Mouse (Mus musculus): Measurements from ENCODE around the gene Sipa1l3. TPM values are rescaled to one million over a fixed set of nuclear protein-coding genes. Genes with fewer than 3 reads are reported as not detected.

Sipa1l3 gene
- polyA plus RNA-seq, 1 experiment from 2014 or later = 22.0 TPM

DNA sequence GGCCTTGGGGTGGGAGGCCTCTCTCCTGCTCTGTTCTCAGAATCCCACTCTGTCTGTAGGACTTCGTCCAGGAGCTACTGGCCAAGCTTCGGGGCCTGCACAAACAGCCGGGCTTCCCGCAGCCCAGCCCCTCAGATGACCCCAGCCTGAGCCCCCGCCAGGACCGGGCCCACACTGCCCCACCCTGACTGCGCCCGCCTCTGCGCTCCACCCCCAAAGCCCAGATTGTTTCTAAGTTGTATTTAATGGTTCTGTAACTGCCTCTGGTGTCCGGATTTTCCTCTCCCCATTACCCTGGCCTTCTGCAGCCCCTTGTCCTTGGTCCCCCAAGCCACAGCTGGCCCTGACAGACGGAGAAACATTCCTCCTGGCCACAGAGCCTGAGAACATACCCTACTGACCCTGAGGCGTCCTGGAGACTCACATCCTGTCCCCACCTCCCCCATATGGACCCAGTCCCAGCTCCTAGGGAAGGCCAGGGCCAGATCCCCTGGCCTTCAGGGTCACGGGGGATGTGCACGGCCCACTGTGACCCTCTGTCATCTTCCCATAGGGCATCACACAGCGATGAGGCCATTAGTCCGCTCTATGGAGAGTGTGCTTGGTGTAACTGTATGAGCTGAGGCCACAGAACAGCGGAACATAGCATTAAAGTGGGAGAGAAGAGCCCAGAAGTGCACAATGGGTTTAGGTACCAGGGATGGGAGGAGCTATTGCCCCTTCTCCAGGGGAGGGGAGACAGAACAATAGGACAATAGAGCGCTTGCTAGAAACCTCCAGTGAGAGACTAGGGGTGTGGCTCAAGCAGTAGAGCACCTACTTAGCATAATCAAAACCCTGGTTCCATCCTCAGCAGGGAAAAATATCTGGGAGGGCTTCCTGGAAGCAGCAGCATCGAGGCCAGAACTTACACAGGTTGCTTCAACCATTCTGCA, 225.0 kb downstream of the Sipa1l3 start:
- Histone ChIP-seq H3K9ac (replicated peaks; ENCODE audit: low read depth, low read length) (no peak overlapping the region), H3K4me1 (ENCODE audit: control insufficient read depth, insufficient read depth, low read length) (peaks cover 36% of the 10 kb centered on the region), H3K4me2 (replicated peaks; ENCODE audit: low read depth, low read length) (0 out of 2 replicates have a peak overlapping the region, but pooled peaks have one; percentile 12)

DNA sequence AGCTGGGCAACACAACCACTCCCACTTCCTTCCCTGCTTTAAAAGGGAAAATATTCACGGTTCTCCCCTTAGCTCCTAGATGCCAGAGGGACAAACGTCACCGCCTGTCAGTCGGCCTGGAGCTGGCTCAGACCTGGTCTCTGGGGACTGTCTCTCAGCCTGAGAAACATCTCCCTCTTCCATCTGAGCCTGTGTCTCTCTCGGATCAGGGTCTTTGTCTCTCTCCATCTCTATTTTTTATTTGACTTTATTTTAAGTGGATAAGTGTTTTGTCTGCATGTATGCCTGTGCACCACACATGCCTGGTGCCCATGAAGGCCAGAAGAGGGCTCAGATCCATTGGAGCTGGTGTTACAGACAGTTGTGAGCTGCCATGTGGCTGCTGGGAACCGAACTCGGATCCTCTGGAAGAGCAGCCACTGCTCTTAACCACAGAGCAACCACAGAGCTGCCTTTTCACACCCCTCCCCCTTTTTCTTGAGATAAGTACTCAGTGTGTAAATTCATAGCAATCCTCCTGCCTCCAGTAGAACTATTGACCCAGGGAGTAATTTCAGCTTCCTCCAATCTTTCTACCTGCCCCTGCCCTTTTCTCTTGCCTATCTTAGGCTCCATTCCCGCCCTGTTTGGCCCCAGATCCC, 225.9 kb downstream of the Sipa1l3 start:
- no peaks in the 10 kb centered on the region for H3K9me3 ChIP-seq (ENCODE audit: control insufficient read depth, low read depth, low read length)
- no peak overlapping the region for H3K9ac ChIP-seq (replicated peaks; ENCODE audit: low read depth, low read length)
- no peak for ATAC-seq (ENCODE audit: insufficient number of reproducible peaks, insufficient read depth, low FRiP score, low read depth)
- H3K27me3 ChIP-seq (ENCODE audit: control insufficient read depth, insufficient read depth, low read length) = no peaks in the 10 kb centered on the region
- no peaks in the 10 kb centered on the region for H3K36me3 ChIP-seq (ENCODE audit: control insufficient read depth, insufficient read depth, low read length)
- peak overlapping the region; percentile 82 for H3K27ac ChIP-seq (ENCODE audit: low read length)
- H3K4me2 ChIP-seq (replicated peaks; ENCODE audit: low read depth, low read length) = peak overlapping the region; percentile 22; the same call in 1 of the 2 replicates
- 18% methylated on average over 8 of the region's 8 CpGs for WGBS
- H3K4me1 ChIP-seq (ENCODE audit: control insufficient read depth, insufficient read depth, low read length) = peaks cover 36% of the 10 kb centered on the region
- no peak overlapping the region for H3K4me3 ChIP-seq (ENCODE audit: low read depth, low read length)

More for the DNA sequence above, 225.0 kb downstream of the Sipa1l3 start:
- Histone ChIP-seq H3K27ac (ENCODE audit: low read length) (peak overlapping the region; percentile 82), H3K27me3 (ENCODE audit: control insufficient read depth, insufficient read depth, low read length) (no peaks in the 10 kb centered on the region), H3K9me3 (ENCODE audit: control insufficient read depth, low read depth, low read length) (no peaks in the 10 kb centered on the region), H3K4me3 (ENCODE audit: low read depth, low read length) (no peak overlapping the region), H3K36me3 (ENCODE audit: control insufficient read depth, insufficient read depth, low read length) (no peaks in the 10 kb centered on the region)
- 29% methylated on average over 19 of the region's 19 CpGs for WGBS
- no peak for ATAC-seq (ENCODE audit: insufficient number of reproducible peaks, insufficient read depth, low FRiP score, low read depth)

DNA sequence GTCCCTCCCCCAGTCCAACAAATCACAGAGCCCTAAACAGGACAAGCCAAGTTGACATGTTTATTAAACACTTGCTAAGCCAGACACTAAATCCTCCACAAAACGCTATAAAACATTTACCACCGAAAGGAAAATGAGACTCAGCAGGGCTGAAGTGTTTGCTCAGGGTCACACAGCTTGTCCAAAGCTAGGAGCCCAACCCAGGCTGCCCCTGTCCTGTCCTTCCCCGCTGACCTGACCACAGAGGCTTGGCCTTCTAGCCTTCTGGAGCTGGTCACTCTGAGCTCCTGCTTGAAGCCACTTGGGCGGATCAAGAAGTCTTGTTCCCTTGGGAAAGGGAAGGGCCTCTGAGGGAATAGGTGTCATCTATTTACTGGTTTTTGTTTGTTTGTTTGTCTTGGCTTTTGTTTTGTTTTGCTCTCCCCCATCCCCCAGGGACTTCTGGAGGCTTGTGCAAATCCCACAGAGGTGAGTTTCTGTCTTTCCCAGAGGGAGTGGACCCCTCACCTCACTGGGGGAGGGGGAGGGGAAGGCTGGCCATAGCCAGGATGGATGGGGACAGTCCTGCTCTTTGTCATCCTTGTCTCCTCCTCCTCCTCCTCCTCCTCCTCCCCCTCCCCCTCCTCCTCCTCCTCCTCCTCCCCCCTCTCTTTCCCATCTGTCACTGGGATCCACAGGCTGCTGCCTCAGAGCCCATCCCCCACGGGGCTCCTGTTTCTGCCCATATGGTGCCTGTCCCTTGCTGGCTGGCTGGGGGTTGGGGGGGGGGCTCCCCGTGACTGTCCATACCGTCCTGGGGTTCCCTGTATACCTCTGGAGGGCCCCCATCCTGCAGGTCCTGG, 226.6 kb downstream of the Sipa1l3 start:
- peak overlapping the region; percentile 82 for H3K4me2 ChIP-seq (replicated peaks; ENCODE audit: low read depth, low read length)
- no peak overlapping the region for H3K9ac ChIP-seq (replicated peaks; ENCODE audit: low read depth, low read length)
- 14% methylated on average over 7 of the region's 7 CpGs for WGBS
- peak overlapping the region; percentile 17 for H3K4me3 ChIP-seq (ENCODE audit: low read depth, low read length)
- no peaks in the 10 kb centered on the region for H3K36me3 ChIP-seq (ENCODE audit: control insufficient read depth, insufficient read depth, low read length)
- no peaks in the 10 kb centered on the region for H3K9me3 ChIP-seq (ENCODE audit: control insufficient read depth, low read depth, low read length)
- no peaks in the 10 kb centered on the region for H3K27me3 ChIP-seq (ENCODE audit: control insufficient read depth, insufficient read depth, low read length)
- H3K4me1 ChIP-seq (ENCODE audit: control insufficient read depth, insufficient read depth, low read length) = peaks cover 36% of the 10 kb centered on the region
- ATAC-seq (ENCODE audit: insufficient number of reproducible peaks, insufficient read depth, low FRiP score, low read depth) = peak; percentile 23; the same call in 1 of the 2 replicates
- H3K27ac ChIP-seq (ENCODE audit: low read length) = peak overlapping the region; percentile 90

DNA sequence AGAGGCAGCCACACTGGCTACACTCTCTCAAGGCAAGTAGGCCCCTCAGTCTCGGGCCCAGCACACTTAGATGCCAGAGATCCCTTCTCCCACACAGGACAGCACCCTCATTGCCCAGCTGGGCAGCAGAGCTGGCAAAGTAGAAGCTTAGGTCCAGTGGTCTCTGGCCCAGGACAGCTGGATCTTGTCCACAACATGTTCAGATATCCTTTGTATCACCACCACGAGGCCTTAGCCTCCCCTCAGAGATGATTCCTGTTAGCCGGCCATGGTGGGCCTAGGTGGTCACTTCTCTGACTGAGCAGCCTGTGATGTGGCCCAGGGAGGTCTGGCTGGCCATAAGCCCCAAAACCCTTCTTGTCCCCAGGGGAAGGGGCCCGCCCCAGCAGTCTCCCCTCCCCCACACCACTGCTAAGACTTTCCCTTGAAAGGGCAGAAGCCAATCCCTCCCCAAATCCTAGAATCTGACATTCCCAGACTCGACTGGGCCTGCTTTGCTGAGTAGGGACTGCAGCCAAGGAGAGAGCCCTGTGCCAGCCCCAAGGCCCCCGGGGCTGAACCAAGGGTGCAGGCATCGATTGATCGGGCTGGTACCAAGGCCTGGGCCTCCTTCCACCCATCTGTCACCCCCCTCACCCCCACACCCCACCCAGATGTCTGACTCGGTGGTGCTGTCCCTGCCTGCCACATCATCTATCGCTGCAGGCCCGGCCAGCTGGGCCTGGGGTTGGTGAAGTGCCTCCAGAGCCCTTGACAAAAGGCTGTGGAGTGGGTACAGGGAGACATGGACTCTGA, 227.6 kb downstream of the Sipa1l3 start:
- peak overlapping the region; percentile 90 for H3K27ac ChIP-seq (ENCODE audit: low read length)
- H3K4me3 ChIP-seq (ENCODE audit: low read depth, low read length) = peak overlapping the region; percentile 56
- H3K4me1 ChIP-seq (ENCODE audit: control insufficient read depth, insufficient read depth, low read length) = peaks cover 36% of the 10 kb centered on the region
- no peak for ATAC-seq (ENCODE audit: insufficient number of reproducible peaks, insufficient read depth, low FRiP score, low read depth)
- peak overlapping the region; percentile 82 for H3K4me2 ChIP-seq (replicated peaks; ENCODE audit: low read depth, low read length)
- peak overlapping the region; percentile 21; the same call in 1 of the 2 replicates for H3K9ac ChIP-seq (replicated peaks; ENCODE audit: low read depth, low read length)
- no peaks in the 10 kb centered on the region for H3K36me3 ChIP-seq (ENCODE audit: control insufficient read depth, insufficient read depth, low read length)
- no peaks in the 10 kb centered on the region for H3K27me3 ChIP-seq (ENCODE audit: control insufficient read depth, insufficient read depth, low read length)
- no peaks in the 10 kb centered on the region for H3K9me3 ChIP-seq (ENCODE audit: control insufficient read depth, low read depth, low read length)
- 30% methylated on average over 11 of the region's 11 CpGs for WGBS

DNA sequence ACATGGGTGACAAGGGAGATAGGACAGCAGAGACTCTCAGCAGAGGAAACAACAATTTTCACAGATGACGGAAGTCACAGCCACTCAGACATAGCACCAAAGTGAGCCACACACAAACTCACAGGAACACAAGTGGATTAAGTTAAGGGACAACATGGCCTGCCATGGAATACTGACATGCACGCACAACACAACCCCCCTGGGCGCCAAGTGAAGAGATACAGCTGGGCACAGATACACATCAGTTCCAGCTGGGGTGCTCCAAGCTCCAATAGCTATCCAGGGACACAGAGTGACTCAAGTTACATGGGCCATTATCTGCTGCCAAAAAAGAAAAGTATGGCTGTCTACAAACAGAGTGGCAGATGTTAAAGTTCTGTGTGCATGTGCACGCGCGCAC, 228.6 kb downstream of the Sipa1l3 start:
- H3K4me2 ChIP-seq (replicated peaks; ENCODE audit: low read depth, low read length) = peak overlapping the region; percentile 82
- no peak; the same call in 1 of the 2 replicates for ATAC-seq (ENCODE audit: insufficient number of reproducible peaks, insufficient read depth, low FRiP score, low read depth)
- no peaks in the 10 kb centered on the region for H3K36me3 ChIP-seq (ENCODE audit: control insufficient read depth, insufficient read depth, low read length)
- peaks cover 36% of the 10 kb centered on the region for H3K4me1 ChIP-seq (ENCODE audit: control insufficient read depth, insufficient read depth, low read length)
- peak overlapping the region; percentile 90 for H3K27ac ChIP-seq (ENCODE audit: low read length)
- H3K4me3 ChIP-seq (ENCODE audit: low read depth, low read length) = peak overlapping the region; percentile 56
- H3K9me3 ChIP-seq (ENCODE audit: control insufficient read depth, low read depth, low read length) = no peaks in the 10 kb centered on the region
- 0 out of 2 replicates have a peak overlapping the region, but pooled peaks have one; percentile 61 for H3K9ac ChIP-seq (replicated peaks; ENCODE audit: low read depth, low read length)
- 47% methylated on average over 6 of the region's 6 CpGs for WGBS
- H3K27me3 ChIP-seq (ENCODE audit: control insufficient read depth, insufficient read depth, low read length) = no peaks in the 10 kb centered on the region

DNA sequence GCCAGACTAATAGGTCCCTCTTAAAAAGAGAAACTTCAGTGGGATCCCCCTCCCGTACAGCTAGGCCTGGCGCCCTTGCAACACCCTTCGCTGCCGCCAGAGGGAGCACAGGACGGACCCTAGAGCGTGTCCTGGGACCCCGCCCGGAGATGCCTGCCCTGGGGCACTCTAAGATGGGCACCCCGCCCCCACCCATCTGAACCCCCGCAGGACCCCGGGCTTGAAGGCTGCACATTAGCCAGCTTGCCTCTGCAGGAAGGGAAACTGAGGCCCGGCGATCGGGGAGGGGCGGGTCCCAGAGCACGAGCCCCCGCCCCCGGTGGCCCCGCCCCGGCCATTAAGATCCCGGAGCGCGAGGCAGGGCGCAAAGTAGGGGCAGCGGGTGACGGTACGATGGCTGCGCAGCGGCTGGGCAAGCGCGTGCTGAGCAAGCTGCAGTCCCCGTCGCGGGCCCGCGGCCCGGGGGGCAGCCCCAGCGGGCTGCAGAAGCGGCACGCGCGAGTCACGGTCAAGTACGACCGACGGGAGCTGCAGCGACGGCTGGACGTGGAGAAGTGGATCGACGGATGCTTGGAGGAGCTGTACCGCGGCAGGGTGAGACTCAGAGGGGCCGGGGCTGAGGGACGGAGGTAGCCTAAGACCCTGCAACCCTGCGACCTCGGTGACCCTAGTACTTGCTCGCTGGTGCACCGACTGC, 229.4 kb downstream of the Sipa1l3 start, which contains the start of gene Ppp1r14a:
Gene Ppp1r14a (plus strand): TSS at position 367 of the 697 bp plus-strand sequence.
- no peak; the same call in 1 of the 2 replicates for ATAC-seq (ENCODE audit: insufficient number of reproducible peaks, insufficient read depth, low FRiP score, low read depth)
- no peaks in the 10 kb centered on the region for H3K9me3 ChIP-seq (ENCODE audit: control insufficient read depth, low read depth, low read length)
- no peaks in the 10 kb centered on the region for H3K36me3 ChIP-seq (ENCODE audit: control insufficient read depth, insufficient read depth, low read length)
- no peaks in the 10 kb centered on the region for H3K27me3 ChIP-seq (ENCODE audit: control insufficient read depth, insufficient read depth, low read length)
- peaks cover 36% of the 10 kb centered on the region for H3K4me1 ChIP-seq (ENCODE audit: control insufficient read depth, insufficient read depth, low read length)
- peak within 1 kb of the TSS; percentile 82 for H3K4me2 ChIP-seq (replicated peaks; ENCODE audit: low read depth, low read length)
- H3K4me3 ChIP-seq (ENCODE audit: low read depth, low read length) = peak within 1 kb of the TSS; percentile 56
- peak within 1 kb of the TSS; percentile 90 for H3K27ac ChIP-seq (ENCODE audit: low read length)
- peak within 1 kb of the TSS; percentile 61 for H3K9ac ChIP-seq (replicated peaks; ENCODE audit: low read depth, low read length)
- WGBS = 2% methylated on average over 59 of the region's 59 CpGs

DNA sequence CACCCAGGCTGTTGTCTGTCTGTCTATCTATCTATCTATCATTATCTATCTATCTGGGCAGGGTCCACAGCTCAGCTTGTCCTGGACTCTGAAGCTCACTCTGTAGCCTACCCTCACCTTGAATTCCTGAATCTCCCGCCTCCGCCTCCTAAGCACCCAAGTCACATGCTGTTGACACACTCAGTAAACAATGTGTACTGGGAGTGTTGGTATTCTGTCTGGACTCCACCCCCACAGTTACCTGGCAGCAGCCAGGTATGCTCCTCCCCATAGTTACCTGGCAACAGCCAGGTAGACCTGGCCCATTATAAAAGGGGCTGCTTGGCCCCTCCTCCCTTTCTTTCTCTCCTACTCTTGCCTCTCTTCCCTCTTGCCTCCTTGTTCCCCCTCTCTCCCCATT, 230.4 kb downstream of the Sipa1l3 start:
- Histone ChIP-seq H3K9me3 (ENCODE audit: control insufficient read depth, low read depth, low read length) (no peaks in the 10 kb centered on the region), H3K27me3 (ENCODE audit: control insufficient read depth, insufficient read depth, low read length) (no peaks in the 10 kb centered on the region), H3K4me2 (replicated peaks; ENCODE audit: low read depth, low read length) (no peak overlapping the region), H3K27ac (ENCODE audit: low read length) (no peak overlapping the region), H3K36me3 (ENCODE audit: control insufficient read depth, insufficient read depth, low read length) (no peaks in the 10 kb centered on the region), H3K4me1 (ENCODE audit: control insufficient read depth, insufficient read depth, low read length) (peaks cover 29% of the 10 kb centered on the region), H3K4me3 (ENCODE audit: low read depth, low read length) (no peak overlapping the region), H3K9ac (replicated peaks; ENCODE audit: low read depth, low read length) (no peak overlapping the region)
- peak; percentile 43; the same call in 1 of the 2 replicates for ATAC-seq (ENCODE audit: insufficient number of reproducible peaks, insufficient read depth, low FRiP score, low read depth)
- WGBS = 75% methylated on average over 2 of the region's 2 CpGs

Measured in stomach, embryonic 14.5 days (tissue).